Mouse (Mus musculus) myocyte (in vitro differentiated cells): ENCODE measurements around the gene Commd6. TPM values are rescaled to one million over a fixed set of nuclear protein-coding genes. Genes with fewer than 3 reads are reported as not detected.

Experiments
- H3K27me3 ChIP-seq: one replicate; pipeline ENCODE4 v1.6.1; 2011; ENCODE audit not compliant: control insufficient read depth, insufficient read depth, insufficient read length
- H3K36me3 ChIP-seq: one replicate; pipeline ENCODE4 v1.6.1; 2011; ENCODE audit not compliant: control insufficient read depth, insufficient read depth
- H3K4me2 ChIP-seq: one replicate; pipeline ENCODE4 v1.6.1; 2011; ENCODE audit warnings: low read depth, control low read depth
- H3K4me3 ChIP-seq: one replicate; pipeline ENCODE4 v1.5.1; 2011; ENCODE audit warnings: mild to moderate bottlenecking, control low read depth, moderate library complexity
- H3K79me2 ChIP-seq: one replicate; pipeline ENCODE4 v1.6.1; 2011; ENCODE audit not compliant: control insufficient read depth, insufficient read depth
- H3ac ChIP-seq: one replicate; pipeline ENCODE4 v1.6.1; 2011; ENCODE audit not compliant: control insufficient read depth, insufficient read length
- CEBPB ChIP-seq: IDR thresholded peaks from 2 replicates; pipeline ENCODE4 v1.6.1; 2011; ENCODE audit warnings: mild to moderate bottlenecking, moderate library complexity; ENCODE audit not compliant: poor library complexity, insufficient read depth, severe bottlenecking
- E2F4 ChIP-seq: IDR thresholded peaks from one replicate; pipeline ENCODE4 v1.6.1; 2011; ENCODE audit warnings: mild to moderate bottlenecking, control low read depth, moderate library complexity; ENCODE audit not compliant: insufficient read depth
- MAX ChIP-seq: IDR thresholded peaks from one replicate; pipeline ENCODE4 v1.6.1; 2011; ENCODE audit warnings: low read depth, mild to moderate bottlenecking, control low read depth
- MYOD1 ChIP-seq, 3 experiments: IDR thresholded peaks; one replicate each; pipeline ENCODE4 v1.6.1; 2011; ENCODE audit warnings: control low read depth in 2 of 3, low read depth in 2 of 3, mild to moderate bottlenecking in 2 of 3, moderate library complexity in 1 of 3; ENCODE audit not compliant: insufficient read length in 2 of 3, control insufficient read depth in 1 of 3
- MYOG ChIP-seq, 3 experiments: IDR thresholded peaks; one replicate each; pipeline ENCODE4 v1.6.1; 2011; ENCODE audit warnings: control low read depth in 2 of 3, low read depth in 2 of 3, mild to moderate bottlenecking in 2 of 3; ENCODE audit not compliant: insufficient read length in 2 of 3, control insufficient read depth in 1 of 3, insufficient read depth in 1 of 3
- POLR2A ChIP-seq: IDR thresholded peaks from one replicate; pipeline ENCODE4 v1.6.1; 2011; ENCODE audit warnings: low read depth, mild to moderate bottlenecking, control low read depth, moderate library complexity; ENCODE audit not compliant: insufficient read length
- POLR2AphosphoS2 ChIP-seq: IDR thresholded peaks from one replicate; pipeline ENCODE4 v1.6.1; 2011; ENCODE audit warnings: low read depth, control low read depth; ENCODE audit not compliant: insufficient read length
- REST ChIP-seq: IDR thresholded peaks from one replicate; pipeline ENCODE4 v1.6.1; 2011; ENCODE audit warnings: mild to moderate bottlenecking, control low read depth, moderate library complexity; ENCODE audit not compliant: insufficient read depth, insufficient read length
- SRF ChIP-seq: IDR thresholded peaks from one replicate; pipeline ENCODE4 v1.6.1; 2011; ENCODE audit warnings: low read depth; ENCODE audit not compliant: control insufficient read depth, insufficient read length
- TCF12 ChIP-seq: IDR thresholded peaks from one replicate; pipeline ENCODE4 v1.6.1; 2011; ENCODE audit warnings: mild to moderate bottlenecking, control low read depth; ENCODE audit not compliant: poor library complexity, insufficient read depth, severe bottlenecking
- TCF3 ChIP-seq: IDR thresholded peaks from one replicate; pipeline ENCODE4 v1.6.1; 2011; ENCODE audit warnings: low read depth, control low read depth; ENCODE audit not compliant: insufficient read length
- USF1 ChIP-seq: IDR thresholded peaks from one replicate; pipeline ENCODE4 v1.6.1; 2011; ENCODE audit warnings: low read depth, mild to moderate bottlenecking, control low read depth, moderate library complexity
- polyA plus RNA-seq: library from polyadenylated mRNA; unstranded; fragments of >200 nt; fragmentation: generic; extraction: Trizol; gene quantifications from one replicate; pipeline ENCODE4 v1.2.1, GENCODE M21; 2012; ENCODE audit warnings: missing spikeins

Gene Commd6
- polyA plus RNA-seq, 1 experiment = 39.0 TPM

DNA sequence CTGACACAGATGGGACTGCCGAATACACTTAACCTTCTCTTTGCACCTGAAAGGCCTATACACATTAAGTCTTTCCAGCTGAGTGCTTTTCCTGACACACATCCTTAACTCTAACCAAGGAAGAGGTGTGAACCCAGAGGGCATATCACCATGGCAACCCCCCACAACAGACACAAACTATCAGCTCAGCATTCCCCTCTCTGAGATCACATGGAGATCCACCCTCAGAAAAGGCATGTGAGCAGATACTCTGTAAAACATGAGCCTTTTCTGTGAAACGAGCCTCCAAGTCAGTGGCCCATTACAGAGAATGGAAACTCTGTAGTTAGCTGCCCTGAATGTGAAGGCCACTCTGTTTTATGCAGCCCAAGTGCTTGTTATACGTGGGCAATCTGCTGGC, 37.6 kb downstream of the Commd6 start:
- Histone ChIP-seq H3K79me2 (no peaks in the 10 kb centered on the region), H3ac (no peak overlapping the region), H3K27me3 (no peaks in the 10 kb centered on the region), H3K4me2 (no peak overlapping the region), H3K36me3 (no peaks in the 10 kb centered on the region), H3K4me3 (no peak overlapping the region)
- TF ChIP-seq TCF12 (no peak), USF1 (no peak), MAX (no peak), TCF3 (no peak), E2F4 (no peak), MYOD1 (IDR thresholded peaks at IDR 0.05; ENCODE audit: control insufficient read depth in 1 of 3, insufficient read length in 2 of 3, low read depth in 2 of 3) (no peak), SRF (no peak), POLR2AphosphoS2 (no peak), MYOG (IDR thresholded peaks at IDR 0.05; ENCODE audit: control insufficient read depth in 1 of 3, insufficient read depth in 1 of 3, insufficient read length in 2 of 3, low read depth in 2 of 3) (no peak), POLR2A (no peak), CEBPB (no peak), REST (no peak)

DNA sequence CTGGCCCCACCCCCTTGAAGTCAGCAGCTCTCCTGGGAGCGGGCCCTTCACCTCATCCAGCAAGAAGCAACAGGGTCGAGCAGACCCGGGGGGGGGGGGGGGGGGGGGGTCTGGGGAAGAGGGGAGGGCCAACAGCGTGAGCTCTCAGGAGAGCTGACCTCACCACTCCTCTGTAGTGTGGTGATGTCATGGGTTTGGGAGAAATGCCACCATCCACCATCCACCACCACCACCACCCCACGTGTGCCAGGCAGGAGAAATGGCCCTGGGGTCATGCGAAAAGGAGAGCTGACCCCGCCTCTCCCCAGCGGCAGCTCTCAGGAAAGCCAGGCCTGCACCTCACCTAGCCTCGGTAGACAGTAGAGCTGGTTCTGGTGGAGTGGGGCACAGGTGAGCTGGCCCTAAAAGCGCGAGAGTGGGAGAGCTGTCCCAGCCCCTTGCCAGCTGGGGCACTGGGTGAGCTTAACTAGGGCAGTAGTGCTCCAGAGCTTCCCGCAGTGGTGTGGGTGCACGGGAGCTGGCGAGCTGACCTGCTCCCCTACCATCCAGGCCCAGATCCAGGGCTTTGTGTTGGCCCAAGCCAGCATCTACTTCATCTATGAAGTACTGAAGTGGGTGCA, 43.3 kb downstream of the Commd6 start:
- H3K27me3 ChIP-seq = no peaks in the 10 kb centered on the region

GRCm38 (mm10) chr14:101596691-101597090, 43.8 kb downstream of the Commd6 start:
- TF ChIP-seq REST = no peak
- TF ChIP-seq E2F4 = no peak
- no peak for TF ChIP-seq USF1
- no peak for TF ChIP-seq MAX
- no peak for TF ChIP-seq SRF
- no peak for TF ChIP-seq TCF3
- TF ChIP-seq MYOG (IDR thresholded peaks at IDR 0.05; ENCODE audit: control insufficient read depth in 1 of 3, insufficient read depth in 1 of 3, insufficient read length in 2 of 3, low read depth in 2 of 3) = no peak
- no peak for TF ChIP-seq POLR2AphosphoS2
- no peak for TF ChIP-seq MYOD1 (IDR thresholded peaks at IDR 0.05; ENCODE audit: control insufficient read depth in 1 of 3, insufficient read length in 2 of 3, low read depth in 2 of 3)
- TF ChIP-seq POLR2A = no peak
- no peak for TF ChIP-seq TCF12
- Histone ChIP-seq H3ac (no peak overlapping the region), H3K79me2 (no peaks in the 10 kb centered on the region), H3K4me2 (no peak overlapping the region), H3K27me3 (no peaks in the 10 kb centered on the region), H3K36me3 (no peaks in the 10 kb centered on the region), H3K4me3 (no peak overlapping the region)

More for the DNA sequence above, 43.3 kb downstream of the Commd6 start:
- Histone ChIP-seq H3K79me2 (no peaks in the 10 kb centered on the region), H3K4me3 (no peak overlapping the region), H3ac (no peak overlapping the region), H3K4me2 (no peak overlapping the region), H3K36me3 (no peaks in the 10 kb centered on the region)
- no peak for TF ChIP-seq TCF12
- TF ChIP-seq MYOG (IDR thresholded peaks at IDR 0.05; ENCODE audit: control insufficient read depth in 1 of 3, insufficient read depth in 1 of 3, insufficient read length in 2 of 3, low read depth in 2 of 3) = no peak
- TF ChIP-seq REST = no peak
- no peak for TF ChIP-seq POLR2A
- TF ChIP-seq MAX = no peak
- no peak for TF ChIP-seq CEBPB

GRCm38 (mm10) chr14:101595301-101596080, 45.0 kb downstream of the Commd6 start:
- Histone ChIP-seq H3K4me3 (no peak overlapping the region), H3K4me2 (no peak overlapping the region), H3K79me2 (no peaks in the 10 kb centered on the region), H3ac (no peak overlapping the region), H3K36me3 (no peaks in the 10 kb centered on the region), H3K27me3 (no peaks in the 10 kb centered on the region)
- TF ChIP-seq SRF (no peak), POLR2A (no peak), USF1 (no peak), CEBPB (no peak), REST (no peak), MYOG (IDR thresholded peaks at IDR 0.05; ENCODE audit: control insufficient read depth in 1 of 3, insufficient read depth in 1 of 3, insufficient read length in 2 of 3, low read depth in 2 of 3) (no peak), MYOD1 (IDR thresholded peaks at IDR 0.05; ENCODE audit: control insufficient read depth in 1 of 3, insufficient read length in 2 of 3, low read depth in 2 of 3) (no peak), TCF3 (no peak), POLR2AphosphoS2 (no peak)

GRCm38 (mm10) chr14:101594001-101594400, 46.5 kb downstream of the Commd6 start:
- H3K79me2 ChIP-seq = no peaks in the 10 kb centered on the region
- no peaks in the 10 kb centered on the region for H3K27me3 ChIP-seq
- H3K36me3 ChIP-seq = no peaks in the 10 kb centered on the region
- no peak overlapping the region for H3ac ChIP-seq
- H3K4me2 ChIP-seq = no peak overlapping the region
- no peak overlapping the region for H3K4me3 ChIP-seq
- TF ChIP-seq MYOD1 (IDR thresholded peaks at IDR 0.05; ENCODE audit: control insufficient read depth in 1 of 3, insufficient read length in 2 of 3, low read depth in 2 of 3) = no peak
- no peak for TF ChIP-seq REST
- no peak for TF ChIP-seq TCF12
- TF ChIP-seq TCF3 = no peak
- TF ChIP-seq MYOG (IDR thresholded peaks at IDR 0.05; ENCODE audit: control insufficient read depth in 1 of 3, insufficient read depth in 1 of 3, insufficient read length in 2 of 3, low read depth in 2 of 3) = no peak
- no peak for TF ChIP-seq MAX
- no peak for TF ChIP-seq SRF
- no peak for TF ChIP-seq E2F4
- TF ChIP-seq POLR2AphosphoS2 = no peak
- TF ChIP-seq CEBPB = no peak
